Mouse (Mus musculus): ENCODE results near the gene Olfr1229.

Olfr1229 gene

GRCm38 (mm10) chr2:89287914-89288313, at the start of gene Olfr1229:
TSS of gene Olfr1229 (minus strand) at chr2:89288014.
- DNase-seq (ENCODE audit: low read depth, low spot score) = no peak

GRCm38 (mm10) chr2:89329575-89329974, 41.8 kb upstream of the Olfr1229 start, which contains the start of gene Olfr1232:
TSS of gene Olfr1232 (minus strand) at chr2:89329675.
- DNase-seq (ENCODE audit: low read depth, low spot score) = no peak

DNA sequence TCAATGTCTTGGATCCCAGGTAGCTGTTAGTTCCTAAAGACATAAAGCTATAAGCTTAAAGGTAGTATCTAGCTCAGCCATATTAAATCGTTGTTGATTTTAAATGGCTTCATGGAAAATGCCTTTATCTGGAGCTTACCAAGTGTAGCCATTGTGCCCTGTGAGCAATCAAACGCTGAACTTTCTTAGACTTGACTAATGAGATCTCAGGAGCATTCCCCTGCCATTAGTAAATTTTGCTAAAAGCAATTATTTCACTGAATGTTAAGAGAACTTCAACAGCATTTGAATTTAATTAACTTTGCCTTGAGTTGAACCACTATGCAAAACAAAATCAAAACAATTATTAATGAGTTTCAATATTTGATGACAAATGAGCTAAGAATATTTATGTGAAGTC, 19.2 kb upstream of the Olfr1229 start, which contains the start of gene Olfr1231:
Gene Olfr1231 (minus strand): TSS at position 101 of the 400 bp plus-strand sequence.
- no peak for DNase-seq (ENCODE audit: low read depth, low spot score)

GRCm38 (mm10) chr2:89297168-89297567, 9.4 kb upstream of the Olfr1229 start, which contains the start of gene Olfr1230:
TSS of gene Olfr1230 (minus strand) at chr2:89297268.
- DNase-seq (ENCODE audit: low read depth, low spot score) = no peak

GRCm38 (mm10) chr2:89253962-89254361, 33.9 kb downstream of the Olfr1229 start, which contains the start of gene Olfr1228:
TSS of gene Olfr1228 (minus strand) at chr2:89254062.
- DNase-seq (ENCODE audit: low read depth, low spot score) = no peak

Data from ZHBTc4 (cell line).